Mouse (Mus musculus) G1E-ER4 (cell line): ENCODE results near the gene Pafah1b1. TPM values are rescaled to one million over a fixed set of nuclear protein-coding genes. Genes with fewer than 3 reads are reported as not detected.

ENCODE experiments used
- GATA1 ChIP-seq: IDR thresholded peaks from one replicate; pipeline ENCODE4 v1.8.0; 2012; ENCODE audit warnings: low read length, inconsistent platforms
- polyA plus RNA-seq: library from polyadenylated mRNA; stranded (reverse); fragments of >175 nt; gene quantifications from 2 replicates; pipeline ENCODE4 v1.2.3, GENCODE M21; 2012

Pafah1b1 gene
- polyA plus RNA-seq, 1 experiment: 12.7 TPM

GRCm38 (mm10) chr11:74671839-74672238 lies 52.6 kb downstream of the Pafah1b1 start:
- no peak for TF ChIP-seq GATA1

DNA sequence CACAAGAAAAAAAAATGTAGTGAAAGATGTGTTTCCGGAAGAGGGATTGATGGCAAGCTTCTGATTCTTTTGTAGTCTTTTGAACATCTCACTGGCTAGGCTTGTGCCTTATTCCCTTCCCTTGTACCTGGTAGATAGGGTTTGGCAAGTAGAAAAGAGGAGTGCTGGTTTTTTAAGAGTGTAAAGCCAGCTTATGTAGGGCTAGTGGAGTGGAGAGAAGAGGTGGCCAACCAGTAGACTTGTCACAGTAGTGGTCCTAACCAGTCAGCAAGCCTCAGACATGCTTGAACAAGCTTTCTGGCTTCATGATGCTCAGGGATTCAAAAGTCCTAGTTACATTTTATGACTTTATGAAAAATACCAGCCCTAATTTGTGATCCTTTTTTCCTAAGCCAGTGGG lies 53.5 kb downstream of the Pafah1b1 start:
- no peak for TF ChIP-seq GATA1

GRCm38 (mm10) chr11:74670151-74670550 lies 54.3 kb downstream of the Pafah1b1 start:
- TF ChIP-seq GATA1: no peak

GRCm38 (mm10) chr11:74668971-74669370 lies 55.5 kb downstream of the Pafah1b1 start:
- TF ChIP-seq GATA1: no peak

GRCm38 (mm10) chr11:74668466-74668865 lies 56.0 kb downstream of the Pafah1b1 start:
- TF ChIP-seq GATA1: no peak

GRCm38 (mm10) chr11:74667582-74668010 lies 56.9 kb downstream of the Pafah1b1 start:
- no peak for TF ChIP-seq GATA1

DNA sequence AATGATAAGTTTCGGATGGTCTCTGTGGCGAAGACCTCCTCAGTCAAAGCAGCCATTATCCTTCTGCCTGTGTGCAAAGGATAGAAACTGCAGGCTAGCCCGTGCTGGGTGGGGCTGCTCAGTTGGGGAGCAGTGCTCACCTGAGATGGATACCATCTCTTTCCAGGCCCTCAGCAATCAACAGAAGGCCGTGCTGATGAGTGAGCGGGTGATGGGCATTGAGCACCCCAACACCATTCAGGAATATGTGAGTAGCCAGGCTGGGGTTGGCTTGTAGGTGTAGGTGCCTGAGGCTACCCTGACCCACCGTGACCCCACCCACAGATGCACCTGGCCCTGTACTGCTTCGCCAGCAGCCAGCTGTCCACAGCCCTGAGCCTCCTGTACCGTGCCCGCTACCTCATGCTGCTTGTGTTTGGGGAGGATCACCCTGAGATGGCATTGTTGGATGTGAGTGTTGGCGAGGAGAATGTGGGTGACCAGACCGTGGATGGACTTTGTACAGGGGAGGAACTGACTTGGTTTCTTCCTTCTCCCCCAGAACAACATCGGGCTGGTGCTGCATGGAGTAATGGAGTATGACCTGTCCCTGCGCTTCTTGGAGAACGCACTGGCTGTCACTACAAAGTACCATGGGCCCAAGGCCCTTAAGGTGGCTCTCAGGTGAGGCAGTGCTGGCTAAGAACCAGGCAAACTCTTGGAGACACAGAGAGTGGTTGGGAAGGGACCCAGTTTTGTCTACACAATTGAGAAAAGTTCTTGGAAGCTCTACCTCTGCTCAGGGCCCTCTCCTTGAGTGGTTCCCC lies 57.5 kb downstream of the Pafah1b1 start:
- no peak for TF ChIP-seq GATA1

- no peak for TF ChIP-seq GATA1
These were observed 58.2 kb downstream of the Pafah1b1 start for GRCm38 (mm10) chr11:74666284-74666652.

- TF ChIP-seq GATA1: no peak
These were observed 58.7 kb downstream of the Pafah1b1 start for GRCm38 (mm10) chr11:74665631-74666283.

DNA sequence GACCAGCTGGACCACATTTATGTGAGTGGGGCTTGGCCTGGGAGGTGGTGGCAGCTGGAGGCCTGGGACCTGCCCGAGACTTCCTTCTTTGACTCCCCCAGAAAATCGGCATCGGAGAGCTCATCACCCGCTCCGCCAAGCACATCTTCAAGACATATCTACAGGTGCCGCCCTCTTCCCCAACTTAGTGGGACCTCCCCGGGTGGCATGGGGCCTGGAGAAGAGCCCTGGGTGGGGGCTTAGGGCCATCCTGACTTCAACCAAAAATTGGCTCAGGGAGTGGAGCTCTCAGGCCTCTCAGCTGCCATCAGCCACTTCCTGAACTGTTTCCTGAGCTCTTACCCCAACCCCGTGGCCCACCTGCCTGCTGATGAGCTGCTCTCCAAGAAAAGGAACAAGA lies 59.6 kb downstream of the Pafah1b1 start:
- TF ChIP-seq GATA1: no peak

GRCm38 (mm10) chr11:74664279-74664678 lies 60.2 kb downstream of the Pafah1b1 start:
- no peak for TF ChIP-seq GATA1

- no peak for TF ChIP-seq GATA1
These were observed 62.2 kb downstream of the Pafah1b1 start for GRCm38 (mm10) chr11:74662221-74662620.

- TF ChIP-seq GATA1: no peak
These were observed 62.8 kb downstream of the Pafah1b1 start for GRCm38 (mm10) chr11:74661641-74662040.

GRCm38 (mm10) chr11:74660336-74660735 lies 64.1 kb downstream of the Pafah1b1 start:
- TF ChIP-seq GATA1: no peak

DNA sequence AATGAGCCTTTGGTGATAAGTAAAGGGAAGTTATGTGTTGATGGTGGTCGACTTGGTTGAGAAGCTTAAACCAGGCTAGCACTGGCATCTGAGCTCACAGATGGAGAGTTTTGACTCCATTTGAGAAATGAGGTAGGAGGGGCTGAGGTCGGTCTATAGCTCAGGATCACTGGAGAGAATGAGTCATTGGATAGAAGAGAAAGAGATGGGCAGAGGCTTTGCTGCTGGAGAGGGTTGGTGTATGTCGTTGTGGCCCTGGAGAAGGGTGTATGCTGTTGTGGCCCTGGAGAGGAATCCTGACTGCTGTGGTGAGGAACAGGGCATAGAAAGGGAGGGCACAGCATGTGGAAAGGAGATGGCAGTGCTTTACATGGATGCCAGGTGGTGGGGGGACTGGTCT lies 68.5 kb downstream of the Pafah1b1 start:
- no peak for TF ChIP-seq GATA1

DNA sequence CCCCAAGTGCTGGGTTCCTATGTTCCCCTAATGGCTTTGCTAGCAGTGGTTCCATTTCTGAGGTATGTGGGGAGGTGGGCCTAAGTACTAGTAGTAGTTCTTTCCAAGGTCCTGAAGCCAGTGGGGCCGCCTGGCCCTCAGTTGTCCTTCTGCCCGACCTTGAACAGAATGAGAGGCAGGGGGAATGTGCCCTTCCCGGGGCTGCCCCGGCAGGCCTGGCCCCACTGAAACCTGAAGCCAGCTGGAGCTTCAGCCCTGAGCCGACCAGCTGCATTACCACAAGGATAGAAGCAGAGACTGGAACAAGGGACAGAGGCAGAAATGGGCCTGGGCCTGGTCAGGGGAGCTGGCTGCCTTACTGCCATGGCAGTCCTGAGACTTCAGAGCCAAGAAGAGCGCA lies 71.1 kb downstream of the Pafah1b1 start:
- no peak for TF ChIP-seq GATA1

GRCm38 (mm10) chr11:74652791-74653191 lies 71.7 kb downstream of the Pafah1b1 start:
- TF ChIP-seq GATA1: no peak

- no peak for TF ChIP-seq GATA1
These were observed 73.8 kb downstream of the Pafah1b1 start for GRCm38 (mm10) chr11:74650576-74651100.
